Mouse (Mus musculus) CH12.LX (cell line): ENCODE data around the gene Cacnb3. TPM values are rescaled to one million over a fixed set of nuclear protein-coding genes. Genes with fewer than 3 reads are reported as not detected.
A peak's percentile ranks its signal among the peaks of the same experiment; 100 is the strongest.

ENCODE experiments used
- DNase-seq: peaks from one replicate; pipeline ENCODE4 v3.0.0-alpha.2; 2013; ENCODE audit errors: extremely low read depth
- H3K27ac ChIP-seq: 2 replicates; pipeline ENCODE4 v1.5.1; 2012; ENCODE audit warnings: low read depth, mild to moderate bottlenecking, control low read depth, moderate library complexity; ENCODE audit not compliant: insufficient read depth
- H3K27me3 ChIP-seq: replicated peaks from 2 replicates; pipeline ENCODE3; 2012; ENCODE audit warnings: inconsistent platforms
- H3K36me3 ChIP-seq, 2 experiments: replicated peaks in 1 of 2; 2 replicates each; pipeline versions ENCODE3 to v1.6.1; 2012; ENCODE audit warnings: inconsistent platforms in 1 of 2, low read length in 1 of 2, mild to moderate bottlenecking in 1 of 2, mixed read lengths in 1 of 2, moderate library complexity in 1 of 2; ENCODE audit not compliant: control insufficient read depth in 1 of 2, insufficient read depth in 1 of 2
- H3K4me1 ChIP-seq, 2 experiments: 2 replicates each; pipeline ENCODE4 v1.6.1; 2012; ENCODE audit warnings: inconsistent platforms in 1 of 2, moderate library complexity in 1 of 2; ENCODE audit not compliant: insufficient read depth in 2 of 2, control insufficient read depth in 1 of 2
- H3K4me2 ChIP-seq: 2 replicates; pipeline ENCODE4 v1.6.1; 2012; ENCODE audit warnings: low read depth, mild to moderate bottlenecking, control low read depth; ENCODE audit not compliant: poor library complexity, insufficient read depth, severe bottlenecking
- H3K4me3 ChIP-seq, 3 experiments: fragments of 150-350 bp in 1 of 3; sonication (generic) in 1 of 3; replicated peaks in 1 of 3; 2 replicates each; pipeline versions ENCODE3 to v1.5.1; 2011 to 2012; ENCODE audit warnings: low read depth in 2 of 3, low read length in 2 of 3, mild to moderate bottlenecking in 2 of 3, moderate library complexity in 2 of 3, control low read depth in 1 of 3, improper control_type of control experiment in 1 of 3, inconsistent platforms in 1 of 3, mixed read lengths in 1 of 3; ENCODE audit not compliant: poor library complexity in 1 of 3
- H3K79me2 ChIP-seq: replicated peaks from 2 replicates; pipeline ENCODE4 v1.6.1; 2012; ENCODE audit warnings: mild to moderate bottlenecking, moderate library complexity; ENCODE audit not compliant: control insufficient read depth, poor library complexity, insufficient read depth, severe bottlenecking; ENCODE audit errors: extremely low read depth
- H3K9ac ChIP-seq: 2 replicates; pipeline ENCODE4 v1.6.1; 2012; ENCODE audit warnings: low read depth, mild to moderate bottlenecking, control low read depth, moderate library complexity; ENCODE audit not compliant: insufficient read depth
- H3K9me3 ChIP-seq: replicated peaks from 2 replicates; pipeline ENCODE3; 2012; ENCODE audit warnings: low read length, inconsistent platforms, mixed read lengths
- BHLHE40 ChIP-seq: IDR thresholded peaks from 2 replicates; pipeline ENCODE4 v1.6.1; 2011; ENCODE audit warnings: mild to moderate bottlenecking, low read depth, low read length, improper control_type of control experiment
- CHD1 ChIP-seq: IDR thresholded peaks from 2 replicates; pipeline ENCODE4 v1.6.1; 2012; ENCODE audit warnings: low read depth, low read length, improper control_type of control experiment, inconsistent platforms
- CHD2 ChIP-seq: IDR thresholded peaks from 2 replicates; pipeline ENCODE4 v1.6.1; 2011; ENCODE audit warnings: low read length, improper control_type of control experiment
- CTCF ChIP-seq, 2 experiments: IDR thresholded peaks in 1 of 2; conservative IDR thresholded peaks in 1 of 2; 2 replicates each; pipeline ENCODE4 v1.5.1; 2011 to 2012; ENCODE audit warnings: low read depth in 2 of 2, low read length in 2 of 2, improper control_type of control experiment in 1 of 2, inconsistent platforms in 1 of 2, mild to moderate bottlenecking in 1 of 2, moderate library complexity in 1 of 2
- ELF1 ChIP-seq: IDR thresholded peaks from 2 replicates; pipeline ENCODE4 v1.6.1; 2014; ENCODE audit warnings: low read depth, mild to moderate bottlenecking, inconsistent platforms, low read length, improper control_type of control experiment
- IRF4 ChIP-seq: IDR thresholded peaks from 2 replicates; pipeline ENCODE4 v1.6.1; 2014; ENCODE audit warnings: low read depth, mild to moderate bottlenecking, inconsistent platforms, low read length, improper control_type of control experiment
- JUN ChIP-seq: IDR thresholded peaks from 2 replicates; pipeline ENCODE4 v1.6.1; 2011; ENCODE audit warnings: low read depth, mild to moderate bottlenecking, low read length, improper control_type of control experiment, moderate library complexity; ENCODE audit not compliant: insufficient read depth
- JUND ChIP-seq: conservative IDR thresholded peaks from 2 replicates; pipeline ENCODE4 v1.6.1; 2011; ENCODE audit warnings: low read depth, low read length, improper control_type of control experiment
- KAT2A ChIP-seq: IDR thresholded peaks from 2 replicates; pipeline ENCODE4 v1.6.1; 2012; ENCODE audit warnings: low read length, improper control_type of control experiment, inconsistent platforms; ENCODE audit not compliant: insufficient replicate concordance
- RAD21 ChIP-seq: IDR thresholded peaks from 2 replicates; pipeline ENCODE4 v1.6.1; 2011; ENCODE audit warnings: low read depth, mild to moderate bottlenecking, low read length, improper control_type of control experiment, moderate library complexity
- SMC3 ChIP-seq: IDR thresholded peaks from 2 replicates; pipeline ENCODE4 v1.6.1; 2011; ENCODE audit warnings: low read depth, low read length, improper control_type of control experiment
- USF2 ChIP-seq: conservative IDR thresholded peaks from 2 replicates; pipeline ENCODE4 v1.6.1; 2011; ENCODE audit warnings: low read depth, low read length, improper control_type of control experiment
- ZNF384 ChIP-seq: IDR thresholded peaks from 2 replicates; pipeline ENCODE4 v1.6.1; 2012; ENCODE audit warnings: low read depth, low read length, improper control_type of control experiment, inconsistent platforms
- dilution Hi-C: fragments of 300-500 bp; cut with MboI; formaldehyde crosslinking; loops from 2 replicates; pipeline ENCODE4 v1.14.3; 2020; ENCODE audit warnings: low sequenced_read_pairs; ENCODE audit not compliant: extremely low pct_unique_long_range_greater_than_20kb, extremely low pct_ligation_motif_present
- in situ Hi-C: fragments of 300-500 bp; cut with MboI; formaldehyde crosslinking; loops from 3 replicates; pipeline ENCODE4 v1.14.3; 2019; ENCODE audit warnings: low sequenced_read_pairs, low pct_ligation_motif_present, low pct_unique_long_range_greater_than_20kb, mixed read lengths
- polyA plus RNA-seq: library from polyadenylated mRNA; unstranded; fragments of >175 nt; gene quantifications from 2 replicates; pipeline ENCODE4 v1.2.1, GENCODE M21; 2012; ENCODE audit warnings: low read depth; ENCODE audit not compliant: insufficient read length
- total RNA-seq, 2 experiments: library from RNA; depleted of rRNA; stranded (reverse); fragments of 300-350 nt in 1 of 2; fragments of >200 nt in 1 of 2; gene quantifications; 2 replicates each; pipeline ENCODE4 v1.2.3; 2012 to 2014

The Cacnb3 gene
- total and polyA plus RNA-seq, 3 experiments: 2.5 to 7.0 (median 4.3) TPM

DNA sequence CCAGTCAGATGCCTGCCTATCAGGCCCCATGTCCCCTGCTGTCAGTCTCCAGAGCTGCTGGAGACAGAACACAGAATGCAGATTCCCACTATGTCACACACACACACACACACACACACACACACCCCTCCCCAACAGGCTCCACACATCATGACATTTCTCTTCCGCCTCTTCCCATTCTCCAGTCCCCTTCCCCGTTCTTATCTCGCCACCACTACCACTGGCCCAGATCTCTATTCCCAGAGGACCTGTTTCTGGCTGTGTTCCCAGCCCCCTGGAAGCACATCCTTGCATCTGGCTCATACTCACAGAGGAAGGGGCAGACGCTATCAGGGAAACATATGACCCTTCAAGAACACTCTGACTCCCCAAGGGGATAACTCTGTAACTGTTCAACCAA lies 23.1 kb upstream of the Cacnb3 start:
- TF ChIP-seq CTCF (conservative IDR thresholded peaks at IDR 0.05 in 1 of 2, IDR thresholded peaks at IDR 0.05 in 1 of 2; ENCODE audit: low read depth in 2 of 2, low read length in 2 of 2) (no peak), IRF4 (no peak)
- DNase-seq: no peak
- Histone ChIP-seq H3K9ac (no peak overlapping the region), H3K9me3 (no peaks in the 10 kb centered on the region), H3K4me1 (peaks cover 0 to 3% of the 10 kb centered on the region in 2 experiments; a peak in 1 of 4 replicates), H3K4me2 (no peak overlapping the region), H3K27me3 (peaks cover 83% of the 10 kb centered on the region), H3K27ac (no peak overlapping the region), H3K79me2 (no peaks in the 10 kb centered on the region), H3K36me3 (no peaks in the 10 kb centered on the region), H3K4me3 (no peak overlapping the region)
- in situ Hi-C loops: no loop called here
- dilution Hi-C loops: no loop called here

DNA sequence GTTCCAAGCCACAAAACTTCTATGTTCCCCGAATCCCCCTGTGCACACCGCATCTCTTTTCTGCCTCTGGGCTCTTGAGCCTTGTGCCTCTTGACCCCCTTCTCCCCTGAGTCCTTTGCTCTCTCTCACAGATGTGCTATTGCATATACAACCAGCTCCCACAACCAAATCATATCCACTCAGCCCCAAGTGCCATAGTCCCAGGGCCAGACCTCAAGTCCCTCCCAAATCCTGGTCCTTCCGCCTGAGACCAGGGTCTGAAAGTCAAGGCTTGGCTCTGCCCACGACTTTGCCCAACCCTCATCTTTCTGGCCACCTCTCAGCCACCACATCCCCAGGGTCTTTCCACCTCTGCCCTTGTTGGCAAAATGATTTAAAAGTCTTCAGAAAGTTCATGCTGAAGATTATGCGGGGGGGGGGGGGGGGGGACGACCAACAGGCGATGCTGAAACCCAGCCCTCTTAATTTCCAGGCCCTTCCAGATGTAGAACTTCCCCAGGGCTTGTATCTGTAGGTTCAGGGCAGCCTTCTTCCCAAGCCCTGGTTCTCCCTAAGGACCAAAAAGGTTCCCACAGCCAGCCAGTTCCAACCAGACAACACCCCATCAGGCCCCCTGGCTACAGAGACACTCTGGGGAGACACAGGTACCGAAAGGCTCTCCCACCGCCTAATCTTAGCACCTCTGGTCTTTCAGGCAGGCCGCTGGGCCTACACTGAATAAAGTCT lies 22.4 kb upstream of the Cacnb3 start:
- no peak for DNase-seq
- TF ChIP-seq BHLHE40 (no peak), CHD2 (no peak), ZNF384 (no peak), KAT2A (no peak), CHD1 (no peak), RAD21 (no peak), JUN (no peak), JUND (no peak), SMC3 (no peak)
- dilution Hi-C loops (no loop called here), in situ Hi-C loops (no loop called here)
- Histone ChIP-seq H3K79me2 (no peaks in the 10 kb centered on the region), H3K27ac (no peak overlapping the region), H3K36me3 (no peaks in the 10 kb centered on the region), H3K9me3 (no peaks in the 10 kb centered on the region), H3K9ac (no peak overlapping the region), H3K27me3 (peaks cover 77% of the 10 kb centered on the region), H3K4me3 (peak overlapping the region in 1 of 3 experiments; percentile 62), H3K4me2 (peak overlapping the region; percentile 78), H3K4me1 (peaks cover 0 to 3% of the 10 kb centered on the region in 2 experiments; a peak in 1 of 4 replicates)

DNA sequence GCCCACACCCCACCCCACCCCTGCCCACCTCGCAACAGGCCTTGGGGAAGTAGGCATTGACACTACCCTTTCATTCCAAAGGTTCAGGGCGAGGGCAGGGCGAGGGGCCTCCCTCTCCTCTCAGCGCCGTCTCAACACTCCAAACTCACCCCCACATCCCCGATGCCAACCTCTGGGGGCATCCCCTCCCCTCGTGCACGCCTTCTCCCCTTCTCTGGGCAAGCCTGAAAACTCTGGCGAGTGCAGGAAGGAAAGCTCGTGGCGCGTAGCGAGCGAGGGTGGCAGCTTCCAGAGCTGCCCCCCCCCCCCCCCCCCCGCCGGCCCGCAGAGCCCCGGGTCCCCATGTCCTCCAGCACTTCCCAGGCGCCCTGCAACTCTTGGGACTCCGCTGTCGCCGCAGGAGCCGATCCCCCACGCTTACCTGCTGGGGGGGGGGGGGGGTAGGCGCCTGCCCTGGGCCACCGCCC lies 21.8 kb upstream of the Cacnb3 start:
- peak overlapping the region in 1 of 3 experiments; percentile 62 for H3K4me3 ChIP-seq
- no peak overlapping the region for H3K27ac ChIP-seq
- in situ Hi-C loops (no loop called here), dilution Hi-C loops (no loop called here)
- H3K9ac ChIP-seq: peak overlapping the region; percentile 68
- H3K4me2 ChIP-seq: peak overlapping the region; percentile 78
- peaks cover 0 to 3% of the 10 kb centered on the region in 2 experiments; a peak in 1 of 4 replicates for H3K4me1 ChIP-seq
- no peaks in the 10 kb centered on the region for H3K79me2 ChIP-seq
- no peaks in the 10 kb centered on the region for H3K36me3 ChIP-seq
- peaks cover 74% of the 10 kb centered on the region for H3K27me3 ChIP-seq
- DNase-seq: no peak
- no peaks in the 10 kb centered on the region for H3K9me3 ChIP-seq
- no peak for TF ChIP-seq ELF1
- TF ChIP-seq USF2: no peak
